Mouse (Mus musculus): ENCODE measurements around the gene Cd84. TPM values are rescaled to one million over a fixed set of nuclear protein-coding genes. Genes with fewer than 3 reads are reported as not detected.
A peak's percentile ranks its signal among the peaks of the same experiment; 100 is the strongest.
"Not testable (repeated sequence)": the region's sequence is repeated elsewhere in the genome, so short reads cannot be mapped to it uniquely, and the experiment has no call there.

Cd84 gene
- polyA plus RNA-seq (2014; fragmentation: Nextera tagmentation; extraction: Ambion mirVana), result 1.1 and 1.7 TPM in 2 replicates

DNA sequence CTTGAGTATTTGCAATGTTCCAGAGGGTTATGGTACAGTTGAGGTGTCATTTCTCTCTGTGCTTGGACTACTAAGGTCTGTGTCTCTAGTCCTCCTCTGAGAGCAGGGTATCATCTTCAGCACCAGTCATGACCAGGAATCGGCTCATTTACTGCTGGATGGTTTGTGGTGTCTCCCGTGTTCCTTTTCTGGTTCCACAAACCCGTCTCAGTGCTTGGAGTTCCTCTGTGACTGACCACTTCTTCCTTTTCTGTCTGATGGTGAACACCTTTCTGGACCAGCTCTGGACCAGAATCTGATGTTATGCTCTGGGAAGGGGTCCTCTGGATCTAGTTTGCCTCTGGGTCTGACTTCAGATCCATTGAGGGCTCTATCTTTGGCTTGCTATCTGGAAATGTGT, at the start of gene Cd84:
Gene Cd84 (plus strand): TSS at position 210 of the 400 bp plus-strand sequence.
- WGBS, result 95% methylated on average over 3 of the region's 3 CpGs
- ATAC-seq (ENCODE audit: low FRiP score) (no peak), DNase-seq (ENCODE audit: low spot score) (no peak)
- Histone ChIP-seq H3K4me2 (replicated peaks) (no peak within 1 kb of the TSS), H3K27ac (no peak within 1 kb of the TSS), H3K9me3 (ENCODE audit: control insufficient read depth, low read length) (no peaks in the 10 kb centered on the region), H3K27me3 (ENCODE audit: control insufficient read depth, insufficient read depth, low read length) (no peaks in the 10 kb centered on the region), H3K4me1 (replicated peaks; ENCODE audit: control insufficient read depth, insufficient read depth, low read length) (no peaks in the 10 kb centered on the region), H3K9ac (no peak within 1 kb of the TSS), H3K36me3 (replicated peaks; ENCODE audit: control insufficient read depth, insufficient read depth) (no peaks in the 10 kb centered on the region), H3K4me3 (replicated peaks; ENCODE audit: low read length) (no peak within 1 kb of the TSS)

DNA sequence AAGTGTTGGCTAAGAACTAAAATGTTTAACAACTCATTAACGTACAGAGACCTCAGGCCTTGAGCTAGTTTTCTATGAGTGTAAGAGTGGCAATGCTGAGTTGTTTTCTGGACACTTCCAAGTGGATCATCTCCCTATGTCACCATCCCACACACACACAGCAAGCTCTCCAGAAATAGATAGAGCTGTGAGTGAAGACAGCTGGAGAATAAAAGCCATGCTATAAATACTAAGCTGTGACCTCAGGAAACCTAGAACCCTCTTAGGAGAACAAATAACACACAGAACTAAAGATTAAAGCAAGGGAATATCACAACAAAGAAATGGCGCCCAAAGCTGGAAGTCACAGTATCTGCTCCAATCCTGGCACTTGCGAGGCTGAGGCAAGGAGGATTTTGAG, 48.0 kb upstream of the Cd84 start:
- Histone ChIP-seq H3K4me3 (replicated peaks; ENCODE audit: low read length) (no peak overlapping the region), H3K36me3 (replicated peaks; ENCODE audit: control insufficient read depth, insufficient read depth) (no peaks in the 10 kb centered on the region), H3K4me1 (replicated peaks; ENCODE audit: control insufficient read depth, insufficient read depth, low read length) (no peaks in the 10 kb centered on the region), H3K4me2 (replicated peaks) (no peak overlapping the region), H3K9me3 (ENCODE audit: control insufficient read depth, low read length) (no peaks in the 10 kb centered on the region), H3K27ac (no peak overlapping the region), H3K27me3 (ENCODE audit: control insufficient read depth, insufficient read depth, low read length) (no peaks in the 10 kb centered on the region), H3K9ac (no peak overlapping the region)
- ATAC-seq (ENCODE audit: low FRiP score) (no peak), DNase-seq (ENCODE audit: low spot score) (no peak)
- 94% methylated on average over 3 of the region's 3 CpGs for WGBS

DNA sequence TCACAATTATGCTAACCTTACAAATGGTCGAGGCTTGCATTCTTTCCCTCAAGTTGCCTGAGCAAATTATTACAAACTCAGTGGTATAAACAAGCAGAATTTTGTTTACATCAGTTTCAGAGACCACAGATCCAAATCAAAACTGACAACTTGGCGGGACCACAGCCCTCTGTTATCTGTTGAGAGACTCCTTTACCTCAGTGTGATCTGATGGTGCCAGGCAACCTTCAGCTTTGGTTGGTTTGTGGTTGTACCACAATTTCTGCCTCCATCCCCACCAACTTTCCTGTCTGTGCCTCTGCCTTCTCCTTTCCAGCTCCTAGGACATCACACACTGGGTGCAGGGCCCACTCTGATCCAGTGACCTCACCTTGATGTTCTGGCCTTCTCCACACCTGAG, 43.3 kb upstream of the Cd84 start:
- Histone ChIP-seq H3K27me3 (ENCODE audit: control insufficient read depth, insufficient read depth, low read length) (no peaks in the 10 kb centered on the region), H3K4me1 (replicated peaks; ENCODE audit: control insufficient read depth, insufficient read depth, low read length) (no peaks in the 10 kb centered on the region), H3K9me3 (ENCODE audit: control insufficient read depth, low read length) (no peaks in the 10 kb centered on the region), H3K36me3 (replicated peaks; ENCODE audit: control insufficient read depth, insufficient read depth) (no peaks in the 10 kb centered on the region), H3K4me3 (replicated peaks; ENCODE audit: low read length) (no peak overlapping the region), H3K9ac (no peak overlapping the region), H3K27ac (no peak overlapping the region), H3K4me2 (replicated peaks) (no peak overlapping the region)
- ATAC-seq (ENCODE audit: low FRiP score) (no peak), DNase-seq (ENCODE audit: low spot score) (no peak)
- WGBS, result 78% methylated on average over 2 of the region's 2 CpGs

DNA sequence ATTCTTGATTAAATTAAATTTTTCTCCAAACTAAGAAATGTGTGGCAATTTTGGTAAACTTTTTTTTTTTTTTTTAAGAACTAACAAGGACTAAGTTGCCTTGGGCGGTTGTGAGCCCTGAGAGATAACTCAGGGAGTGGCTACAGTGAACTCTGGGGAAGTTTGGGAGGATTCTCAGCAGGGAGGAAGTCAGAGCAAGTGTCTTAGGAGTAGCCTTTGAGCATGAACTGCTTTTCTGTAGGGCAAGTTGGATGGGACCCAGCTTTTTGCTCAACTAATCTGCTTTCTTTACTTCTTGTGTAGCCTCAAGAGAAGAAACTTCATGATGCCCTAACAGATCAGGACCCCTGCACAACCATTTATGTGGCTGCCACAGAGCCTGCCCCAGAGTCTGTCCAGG, 41.7 kb upstream of the Cd84 start:
- ATAC-seq (ENCODE audit: low FRiP score) (no peak), DNase-seq (ENCODE audit: low spot score) (no peak)
- Histone ChIP-seq H3K27me3 (ENCODE audit: control insufficient read depth, insufficient read depth, low read length) (no peaks in the 10 kb centered on the region), H3K4me3 (replicated peaks; ENCODE audit: low read length) (no peak overlapping the region), H3K36me3 (replicated peaks; ENCODE audit: control insufficient read depth, insufficient read depth) (no peaks in the 10 kb centered on the region), H3K4me2 (replicated peaks) (no peak overlapping the region), H3K9ac (no peak overlapping the region), H3K9me3 (ENCODE audit: control insufficient read depth, low read length) (no peaks in the 10 kb centered on the region), H3K27ac (no peak overlapping the region), H3K4me1 (replicated peaks; ENCODE audit: control insufficient read depth, insufficient read depth, low read length) (no peaks in the 10 kb centered on the region)
- WGBS, result 77% methylated on average over 1 of the region's 1 CpGs

DNA sequence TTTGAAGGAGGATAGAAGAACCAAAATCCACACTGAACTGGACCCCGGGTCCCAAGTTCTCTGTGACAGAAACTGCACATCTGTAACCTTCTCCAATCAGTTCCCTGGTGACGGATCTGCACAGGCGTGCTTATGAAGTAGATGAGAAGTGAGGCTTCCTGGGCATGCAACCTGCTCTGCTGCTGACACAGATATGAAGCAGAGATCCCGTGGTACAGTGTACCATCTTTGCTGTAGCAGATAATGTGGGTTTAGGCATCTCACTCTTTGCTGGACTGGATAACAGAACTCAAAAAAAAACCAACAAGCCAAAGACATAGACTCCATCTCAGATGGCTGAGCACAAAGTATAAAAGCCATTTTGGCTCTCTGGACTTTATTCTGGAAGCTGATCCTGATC, 39.8 kb upstream of the Cd84 start:
- no peak for DNase-seq (ENCODE audit: low spot score)
- ATAC-seq (ENCODE audit: low FRiP score), result no peak
- no peak overlapping the region for H3K9ac ChIP-seq
- no peaks in the 10 kb centered on the region for H3K27me3 ChIP-seq (ENCODE audit: control insufficient read depth, insufficient read depth, low read length)
- H3K4me3 ChIP-seq (replicated peaks; ENCODE audit: low read length), result no peak overlapping the region
- no peaks in the 10 kb centered on the region for H3K36me3 ChIP-seq (replicated peaks; ENCODE audit: control insufficient read depth, insufficient read depth)
- no peaks in the 10 kb centered on the region for H3K4me1 ChIP-seq (replicated peaks; ENCODE audit: control insufficient read depth, insufficient read depth, low read length)
- H3K4me2 ChIP-seq (replicated peaks), result no peak overlapping the region
- no peaks in the 10 kb centered on the region for H3K9me3 ChIP-seq (ENCODE audit: control insufficient read depth, low read length)
- 90% methylated on average over 4 of the region's 4 CpGs for WGBS
- no peak overlapping the region for H3K27ac ChIP-seq

DNA sequence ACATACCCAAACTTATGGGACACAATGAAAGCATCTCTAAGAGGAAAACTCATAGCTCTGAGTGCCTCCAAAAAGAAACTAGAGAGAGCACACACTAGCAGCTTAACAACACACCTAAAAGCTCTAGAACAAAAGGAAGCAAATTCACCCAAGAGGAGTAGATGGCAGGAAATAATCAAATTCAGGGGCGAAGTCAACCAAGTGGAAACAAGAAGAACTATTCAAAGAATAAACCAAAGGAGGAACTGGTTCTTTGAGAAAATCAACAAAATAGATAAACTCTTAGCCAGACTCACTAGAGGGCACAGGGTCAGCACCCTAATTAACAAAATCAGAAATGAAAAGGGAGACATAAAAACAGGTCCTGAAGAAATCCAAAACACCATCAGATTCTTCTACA, 28.4 kb upstream of the Cd84 start:
- not testable (repeated sequence) for H3K36me3 ChIP-seq (replicated peaks; ENCODE audit: control insufficient read depth, insufficient read depth); H3K4me1 ChIP-seq (replicated peaks; ENCODE audit: control insufficient read depth, insufficient read depth, low read length); H3K9me3 ChIP-seq (ENCODE audit: control insufficient read depth, low read length); H3K9ac ChIP-seq; H3K27me3 ChIP-seq (ENCODE audit: control insufficient read depth, insufficient read depth, low read length); H3K4me3 ChIP-seq (replicated peaks; ENCODE audit: low read length); DNase-seq (ENCODE audit: low spot score); H3K27ac ChIP-seq; H3K4me2 ChIP-seq (replicated peaks); ATAC-seq (ENCODE audit: low FRiP score)
- 82% methylated on average over 1 of the region's 1 CpGs for WGBS

DNA sequence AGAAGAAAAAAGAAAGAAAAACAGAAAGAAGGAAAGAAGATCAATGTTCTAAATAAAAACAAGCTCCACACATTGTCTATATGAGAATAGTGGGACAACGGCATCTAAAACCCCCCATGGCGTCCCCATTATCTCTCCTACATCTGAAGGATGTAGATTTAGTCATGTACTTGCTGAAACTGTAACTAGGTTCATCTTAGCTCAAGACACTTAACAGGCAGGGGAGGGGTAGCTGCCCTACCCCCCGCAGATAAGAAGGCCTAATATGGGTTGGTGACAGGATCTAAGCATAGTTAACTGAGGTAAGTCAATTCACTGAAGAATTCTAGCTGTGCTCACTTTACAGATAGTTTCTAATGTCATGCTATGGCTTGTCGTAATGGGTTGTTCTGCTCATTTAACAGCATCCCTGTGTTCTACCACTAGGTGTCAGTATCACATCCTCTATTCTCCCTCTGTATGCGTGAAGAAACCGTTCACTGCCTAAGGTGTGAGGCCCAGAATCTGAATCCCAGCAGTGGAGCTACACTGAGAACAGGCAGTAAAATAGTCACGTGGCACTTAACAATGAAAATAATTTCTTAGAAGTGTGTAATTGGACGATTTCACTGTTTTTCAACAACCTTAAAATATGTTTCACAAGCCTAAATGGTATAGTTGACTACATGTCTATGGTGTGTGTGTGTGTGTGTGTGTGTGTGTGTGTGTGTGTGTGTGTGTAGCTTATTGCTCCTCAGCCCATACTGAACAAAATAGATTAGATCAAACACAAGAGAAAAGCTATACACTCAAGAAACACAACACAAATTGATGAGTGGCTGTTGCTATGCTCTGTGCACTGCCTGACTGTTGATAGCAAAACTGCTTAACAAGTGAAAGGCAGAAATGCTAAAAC, 23.7 kb upstream of the Cd84 start:
- Histone ChIP-seq H3K4me2 (replicated peaks) (no peak overlapping the region), H3K27ac (no peak overlapping the region), H3K36me3 (replicated peaks; ENCODE audit: control insufficient read depth, insufficient read depth) (no peaks in the 10 kb centered on the region), H3K4me1 (replicated peaks; ENCODE audit: control insufficient read depth, insufficient read depth, low read length) (no peaks in the 10 kb centered on the region), H3K4me3 (replicated peaks; ENCODE audit: low read length) (no peak overlapping the region), H3K27me3 (ENCODE audit: control insufficient read depth, insufficient read depth, low read length) (no peaks in the 10 kb centered on the region), H3K9ac (no peak overlapping the region), H3K9me3 (ENCODE audit: control insufficient read depth, low read length) (no peaks in the 10 kb centered on the region)
- ATAC-seq (ENCODE audit: low FRiP score) (peak; percentile 97), DNase-seq (ENCODE audit: low spot score) (peak; percentile 85)
- 12% methylated on average over 8 of the region's 8 CpGs for WGBS

DNA sequence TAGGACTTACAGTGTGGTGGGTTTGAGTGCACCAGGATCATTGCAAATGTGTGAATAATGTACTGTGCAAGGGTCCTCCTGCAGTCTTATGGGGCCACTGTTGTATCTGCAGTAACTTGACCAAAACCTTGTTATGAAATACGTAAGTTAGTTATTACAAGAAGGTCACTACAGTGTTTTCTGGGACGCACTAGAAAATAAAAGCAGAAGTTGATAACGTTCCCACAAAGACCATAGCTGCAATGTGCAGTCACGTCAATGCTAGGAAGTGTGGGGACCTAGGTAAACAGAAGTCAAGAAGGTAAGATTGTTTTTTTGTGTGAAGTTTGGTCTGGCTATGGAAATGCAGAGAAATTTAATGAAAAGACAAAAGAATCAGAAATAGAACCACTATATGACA, 22.5 kb upstream of the Cd84 start:
- Histone ChIP-seq H3K4me2 (replicated peaks) (no peak overlapping the region), H3K36me3 (replicated peaks; ENCODE audit: control insufficient read depth, insufficient read depth) (no peaks in the 10 kb centered on the region), H3K27me3 (ENCODE audit: control insufficient read depth, insufficient read depth, low read length) (no peaks in the 10 kb centered on the region), H3K9ac (no peak overlapping the region), H3K9me3 (ENCODE audit: control insufficient read depth, low read length) (no peaks in the 10 kb centered on the region), H3K4me3 (replicated peaks; ENCODE audit: low read length) (no peak overlapping the region), H3K27ac (no peak overlapping the region), H3K4me1 (replicated peaks; ENCODE audit: control insufficient read depth, insufficient read depth, low read length) (no peaks in the 10 kb centered on the region)
- ATAC-seq (ENCODE audit: low FRiP score) (no peak), DNase-seq (ENCODE audit: low spot score) (no peak)
- WGBS, result 90% methylated on average over 4 of the region's 4 CpGs

DNA sequence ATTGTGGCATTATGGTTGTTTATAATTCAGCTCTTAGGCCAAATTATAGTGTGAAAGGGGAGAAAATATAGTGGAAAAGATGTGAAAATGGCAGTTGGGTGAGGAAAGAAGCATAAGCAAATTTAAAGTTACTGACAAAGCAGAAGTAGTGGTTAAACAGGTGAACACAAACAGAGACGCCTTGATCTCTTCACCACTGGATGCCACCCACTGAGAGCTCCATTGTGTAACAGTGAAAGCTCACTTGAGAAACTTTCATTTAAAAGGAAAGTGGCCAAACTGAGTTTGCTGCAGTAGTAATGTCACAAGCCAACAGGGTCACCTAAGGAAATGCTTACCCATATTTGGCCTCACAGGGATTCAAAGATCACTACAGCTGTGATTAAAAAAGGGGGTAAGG, 18.2 kb upstream of the Cd84 start:
- Histone ChIP-seq H3K4me3 (replicated peaks; ENCODE audit: low read length) (no peak overlapping the region), H3K9ac (no peak overlapping the region), H3K36me3 (replicated peaks; ENCODE audit: control insufficient read depth, insufficient read depth) (no peaks in the 10 kb centered on the region), H3K4me2 (replicated peaks) (no peak overlapping the region), H3K27ac (no peak overlapping the region), H3K27me3 (ENCODE audit: control insufficient read depth, insufficient read depth, low read length) (no peaks in the 10 kb centered on the region), H3K9me3 (ENCODE audit: control insufficient read depth, low read length) (no peaks in the 10 kb centered on the region), H3K4me1 (replicated peaks; ENCODE audit: control insufficient read depth, insufficient read depth, low read length) (no peaks in the 10 kb centered on the region)
- ATAC-seq (ENCODE audit: low FRiP score), result no peak
- DNase-seq (ENCODE audit: low spot score), result no peak
- 24% methylated on average over 1 of the region's 1 CpGs for WGBS

All from hindbrain, embryonic 14.5 days (tissue).